Mouse (Mus musculus) myocyte (in vitro differentiated cells): Measurements from ENCODE around the gene Ltbp4. TPM values are rescaled to one million over a fixed set of nuclear protein-coding genes. Genes with fewer than 3 reads are reported as not detected.

ENCODE experiments used
- H3K27me3 ChIP-seq: one replicate; pipeline ENCODE4 v1.6.1; 2011; ENCODE audit not compliant: control insufficient read depth, insufficient read depth, insufficient read length
- H3K36me3 ChIP-seq: one replicate; pipeline ENCODE4 v1.6.1; 2011; ENCODE audit not compliant: control insufficient read depth, insufficient read depth
- H3K4me2 ChIP-seq: one replicate; pipeline ENCODE4 v1.6.1; 2011; ENCODE audit warnings: low read depth, control low read depth
- H3K4me3 ChIP-seq: one replicate; pipeline ENCODE4 v1.5.1; 2011; ENCODE audit warnings: mild to moderate bottlenecking, control low read depth, moderate library complexity
- H3K79me2 ChIP-seq: one replicate; pipeline ENCODE4 v1.6.1; 2011; ENCODE audit not compliant: control insufficient read depth, insufficient read depth
- H3ac ChIP-seq: one replicate; pipeline ENCODE4 v1.6.1; 2011; ENCODE audit not compliant: control insufficient read depth, insufficient read length
- CEBPB ChIP-seq: IDR thresholded peaks from 2 replicates; pipeline ENCODE4 v1.6.1; 2011; ENCODE audit warnings: mild to moderate bottlenecking, moderate library complexity; ENCODE audit not compliant: poor library complexity, insufficient read depth, severe bottlenecking
- E2F4 ChIP-seq: IDR thresholded peaks from one replicate; pipeline ENCODE4 v1.6.1; 2011; ENCODE audit warnings: mild to moderate bottlenecking, control low read depth, moderate library complexity; ENCODE audit not compliant: insufficient read depth
- MAX ChIP-seq: IDR thresholded peaks from one replicate; pipeline ENCODE4 v1.6.1; 2011; ENCODE audit warnings: low read depth, mild to moderate bottlenecking, control low read depth
- MYOD1 ChIP-seq, 3 experiments: IDR thresholded peaks; one replicate each; pipeline ENCODE4 v1.6.1; 2011; ENCODE audit warnings: control low read depth in 2 of 3, low read depth in 2 of 3, mild to moderate bottlenecking in 2 of 3, moderate library complexity in 1 of 3; ENCODE audit not compliant: insufficient read length in 2 of 3, control insufficient read depth in 1 of 3
- MYOG ChIP-seq, 3 experiments: IDR thresholded peaks; one replicate each; pipeline ENCODE4 v1.6.1; 2011; ENCODE audit warnings: control low read depth in 2 of 3, low read depth in 2 of 3, mild to moderate bottlenecking in 2 of 3; ENCODE audit not compliant: insufficient read length in 2 of 3, control insufficient read depth in 1 of 3, insufficient read depth in 1 of 3
- POLR2A ChIP-seq: IDR thresholded peaks from one replicate; pipeline ENCODE4 v1.6.1; 2011; ENCODE audit warnings: low read depth, mild to moderate bottlenecking, control low read depth, moderate library complexity; ENCODE audit not compliant: insufficient read length
- POLR2AphosphoS2 ChIP-seq: IDR thresholded peaks from one replicate; pipeline ENCODE4 v1.6.1; 2011; ENCODE audit warnings: low read depth, control low read depth; ENCODE audit not compliant: insufficient read length
- REST ChIP-seq: IDR thresholded peaks from one replicate; pipeline ENCODE4 v1.6.1; 2011; ENCODE audit warnings: mild to moderate bottlenecking, control low read depth, moderate library complexity; ENCODE audit not compliant: insufficient read depth, insufficient read length
- SRF ChIP-seq: IDR thresholded peaks from one replicate; pipeline ENCODE4 v1.6.1; 2011; ENCODE audit warnings: low read depth; ENCODE audit not compliant: control insufficient read depth, insufficient read length
- TCF12 ChIP-seq: IDR thresholded peaks from one replicate; pipeline ENCODE4 v1.6.1; 2011; ENCODE audit warnings: mild to moderate bottlenecking, control low read depth; ENCODE audit not compliant: poor library complexity, insufficient read depth, severe bottlenecking
- TCF3 ChIP-seq: IDR thresholded peaks from one replicate; pipeline ENCODE4 v1.6.1; 2011; ENCODE audit warnings: low read depth, control low read depth; ENCODE audit not compliant: insufficient read length
- USF1 ChIP-seq: IDR thresholded peaks from one replicate; pipeline ENCODE4 v1.6.1; 2011; ENCODE audit warnings: low read depth, mild to moderate bottlenecking, control low read depth, moderate library complexity
- polyA plus RNA-seq: library from polyadenylated mRNA; unstranded; fragments of >200 nt; fragmentation: generic; extraction: Trizol; gene quantifications from one replicate; pipeline ENCODE4 v1.2.1, GENCODE M21; 2012; ENCODE audit warnings: missing spikeins

Gene Ltbp4
- polyA plus RNA-seq, 1 experiment = 32.5 TPM

DNA sequence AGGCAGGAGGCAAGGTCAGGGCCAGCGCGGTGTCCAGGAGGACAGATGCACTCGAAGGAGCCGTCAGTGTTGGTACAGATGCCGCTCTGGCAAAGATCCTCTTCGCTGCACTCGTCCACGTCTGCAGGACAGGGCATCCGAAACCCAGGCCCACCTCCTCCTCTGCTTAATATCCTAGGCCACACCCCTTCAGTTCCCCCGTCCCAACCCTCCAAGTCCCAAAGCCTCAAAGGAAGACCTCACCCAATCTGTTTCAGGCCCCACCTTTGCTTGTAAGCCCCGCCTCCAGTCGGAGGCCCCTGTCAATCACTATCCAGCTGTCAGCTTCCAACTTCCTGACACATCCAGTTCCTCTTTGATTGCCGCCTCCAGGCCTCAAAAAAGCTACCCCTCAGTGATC, 15.2 kb downstream of the Ltbp4 start:
- H3K4me2 ChIP-seq = no peak overlapping the region
- no peak overlapping the region for H3K4me3 ChIP-seq
- no peaks in the 10 kb centered on the region for H3K79me2 ChIP-seq
- H3K27me3 ChIP-seq = no peaks in the 10 kb centered on the region
- TF ChIP-seq CEBPB = no peak
- no peak for TF ChIP-seq TCF12
- no peak overlapping the region for H3ac ChIP-seq
- H3K36me3 ChIP-seq = no peaks in the 10 kb centered on the region

DNA sequence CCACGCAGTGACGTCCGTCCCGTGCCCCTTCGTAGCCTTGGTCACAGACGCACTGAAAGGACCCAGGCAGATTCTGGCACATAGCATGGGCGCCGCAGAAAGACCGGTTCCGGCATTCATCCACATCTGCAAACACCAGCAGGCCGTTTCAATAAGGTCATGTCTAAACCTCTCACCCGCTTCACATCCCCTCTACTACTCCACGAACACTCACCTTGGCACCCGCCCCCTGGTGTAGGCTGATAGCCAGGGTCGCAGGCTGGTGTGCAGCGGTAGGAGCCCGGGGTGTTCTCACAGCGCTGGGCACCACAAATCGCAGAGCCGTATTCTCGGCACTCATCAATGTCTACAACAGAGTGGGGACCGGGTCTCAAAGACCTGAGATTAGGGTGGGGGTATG, 18.1 kb downstream of the Ltbp4 start:
- TF ChIP-seq TCF3 (no peak), MYOG (IDR thresholded peaks at IDR 0.05; ENCODE audit: control insufficient read depth in 1 of 3, insufficient read depth in 1 of 3, insufficient read length in 2 of 3, low read depth in 2 of 3) (no peak)
- H3K4me2 ChIP-seq = no peak overlapping the region
- no peaks in the 10 kb centered on the region for H3K79me2 ChIP-seq
- no peaks in the 10 kb centered on the region for H3K27me3 ChIP-seq
- H3K4me3 ChIP-seq = no peak overlapping the region
- no peaks in the 10 kb centered on the region for H3K36me3 ChIP-seq
- no peak overlapping the region for H3ac ChIP-seq

DNA sequence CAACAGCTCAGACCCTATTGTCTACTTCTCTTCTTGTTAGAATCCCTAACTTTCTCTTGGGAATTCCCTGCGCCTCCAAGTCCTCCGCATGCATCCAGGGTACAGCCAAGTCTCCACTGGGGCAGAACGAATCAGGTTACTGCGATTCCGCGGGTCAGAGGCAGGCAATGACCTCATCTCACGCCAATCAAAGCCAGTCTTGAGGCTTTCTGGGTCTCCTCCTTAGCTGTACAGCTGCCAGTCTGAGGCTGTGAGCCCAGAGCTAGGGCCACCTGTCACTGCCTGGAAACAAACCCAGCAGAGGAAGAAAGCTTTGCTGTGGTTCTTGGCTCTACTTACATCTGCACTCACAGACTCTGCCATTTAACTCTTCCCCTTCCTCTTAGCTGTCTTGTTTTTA, 21.5 kb downstream of the Ltbp4 start:
- H3K4me2 ChIP-seq = no peak overlapping the region
- no peaks in the 10 kb centered on the region for H3K36me3 ChIP-seq
- TF ChIP-seq MYOD1 (IDR thresholded peaks at IDR 0.05; ENCODE audit: control insufficient read depth in 1 of 3, insufficient read length in 2 of 3, low read depth in 2 of 3) (peak; percentile 86 to 97 (median 94)), TCF12 (peak; percentile 45), POLR2A (no peak), MYOG (IDR thresholded peaks at IDR 0.05; ENCODE audit: control insufficient read depth in 1 of 3, insufficient read depth in 1 of 3, insufficient read length in 2 of 3, low read depth in 2 of 3) (peak; percentile 66 to 93 (median 81))
- no peak overlapping the region for H3ac ChIP-seq
- no peaks in the 10 kb centered on the region for H3K79me2 ChIP-seq
- no peak overlapping the region for H3K4me3 ChIP-seq
- no peaks in the 10 kb centered on the region for H3K27me3 ChIP-seq

DNA sequence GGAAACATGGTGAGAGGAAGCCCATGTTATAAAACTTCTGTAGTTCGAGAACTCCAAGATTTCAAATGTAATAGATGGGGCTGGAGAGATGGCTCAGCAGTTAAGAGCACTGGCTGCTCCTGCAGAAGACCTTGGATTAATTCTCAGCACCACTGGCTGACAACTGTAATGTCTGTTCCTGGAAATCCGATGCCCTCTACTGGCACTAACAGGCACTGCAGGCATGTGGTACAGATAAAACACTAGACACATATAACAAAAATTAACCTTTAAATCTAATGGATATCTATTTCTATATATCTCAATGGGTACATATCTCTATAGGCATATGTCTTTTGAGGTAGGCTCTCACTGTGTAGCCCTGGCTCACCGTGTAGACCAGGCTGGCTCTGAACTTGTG, 23.1 kb downstream of the Ltbp4 start:
- Histone ChIP-seq H3K4me2 (no peak overlapping the region), H3K4me3 (no peak overlapping the region), H3K79me2 (no peaks in the 10 kb centered on the region), H3K36me3 (no peaks in the 10 kb centered on the region), H3ac (no peak overlapping the region), H3K27me3 (no peaks in the 10 kb centered on the region)
- TF ChIP-seq POLR2A (no peak), USF1 (no peak), SRF (no peak), CEBPB (no peak), MAX (no peak), MYOD1 (IDR thresholded peaks at IDR 0.05; ENCODE audit: control insufficient read depth in 1 of 3, insufficient read length in 2 of 3, low read depth in 2 of 3) (no peak), MYOG (IDR thresholded peaks at IDR 0.05; ENCODE audit: control insufficient read depth in 1 of 3, insufficient read depth in 1 of 3, insufficient read length in 2 of 3, low read depth in 2 of 3) (no peak), TCF3 (no peak), TCF12 (no peak), POLR2AphosphoS2 (no peak), REST (no peak), E2F4 (no peak)

DNA sequence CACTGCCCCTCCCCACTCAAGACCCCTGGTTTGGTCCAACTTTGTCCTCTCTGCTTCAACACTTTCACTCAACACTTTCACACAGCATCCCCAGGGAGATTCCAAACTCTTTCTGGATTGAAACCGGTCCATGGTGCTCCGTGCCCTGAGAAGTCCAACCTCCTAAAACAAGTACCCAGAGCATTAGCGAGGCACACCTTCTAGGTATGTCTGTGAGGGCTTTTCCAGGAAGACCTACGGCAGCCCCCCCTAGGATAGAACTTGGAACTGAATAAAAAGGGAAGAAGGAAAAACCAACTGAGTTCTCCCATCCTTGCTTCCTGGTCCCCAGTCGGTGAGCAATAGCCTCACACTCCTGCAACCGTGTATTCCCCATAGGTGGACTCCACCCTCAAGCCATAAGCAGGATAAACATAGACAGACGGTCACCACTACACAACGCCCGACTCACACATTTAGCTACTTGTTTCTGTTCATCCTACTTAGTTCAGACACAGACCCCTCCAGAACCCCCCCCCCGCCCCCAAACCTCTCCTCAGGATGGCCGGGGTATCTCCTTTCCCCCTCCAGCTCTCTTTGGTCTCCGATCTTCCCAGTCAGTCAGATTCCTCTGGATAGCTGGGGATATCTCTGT, 25.7 kb downstream of the Ltbp4 start:
- Histone ChIP-seq H3ac (no peak overlapping the region), H3K36me3 (no peaks in the 10 kb centered on the region), H3K4me3 (no peak overlapping the region), H3K79me2 (no peaks in the 10 kb centered on the region), H3K4me2 (no peak overlapping the region), H3K27me3 (no peaks in the 10 kb centered on the region)
- no peak for TF ChIP-seq SRF
- TF ChIP-seq MAX = no peak
- TF ChIP-seq POLR2AphosphoS2 = no peak
- TF ChIP-seq TCF12 = no peak
- TF ChIP-seq REST = no peak
- TF ChIP-seq E2F4 = no peak
- no peak for TF ChIP-seq MYOD1 (IDR thresholded peaks at IDR 0.05; ENCODE audit: control insufficient read depth in 1 of 3, insufficient read length in 2 of 3, low read depth in 2 of 3)
- TF ChIP-seq CEBPB = no peak
- TF ChIP-seq POLR2A = no peak
- no peak for TF ChIP-seq MYOG (IDR thresholded peaks at IDR 0.05; ENCODE audit: control insufficient read depth in 1 of 3, insufficient read depth in 1 of 3, insufficient read length in 2 of 3, low read depth in 2 of 3)
